Mouse (Mus musculus) small intestine, adult 2 months (tissue): Measurements from ENCODE around the gene Upf3a.

Source experiments
- CTCF ChIP-seq: fragments of 200-500 bp; IDR thresholded peaks from 2 replicates; pipeline ENCODE4 v1.5.1; 2012; ENCODE audit warnings: low read depth, mild to moderate bottlenecking, control low read depth, inconsistent platforms, low read length, moderate library complexity, mixed read lengths; ENCODE audit not compliant: insufficient replicate concordance, insufficient read length; ENCODE audit errors: extremely low read depth
- POLR2A ChIP-seq: fragments of 200-500 bp; IDR thresholded peaks from 2 replicates; pipeline ENCODE4 v1.6.1; 2012; ENCODE audit warnings: low read depth, mild to moderate bottlenecking, control low read depth, inconsistent platforms, low read length, moderate library complexity

- TF ChIP-seq CTCF = no peak
- TF ChIP-seq POLR2A = no peak
Observed at GRCm38 (mm10) chr8:13756480-13756879, 28.9 kb upstream of the Upf3a start.
